Mouse (Mus musculus): Measurements from ENCODE around the gene Ecel1. TPM values are rescaled to one million over a fixed set of nuclear protein-coding genes. Genes with fewer than 3 reads are reported as not detected.

Ecel1 gene
- polyA plus RNA-seq, 1 experiment from 2014 or later, result 0.94 TPM

DNA sequence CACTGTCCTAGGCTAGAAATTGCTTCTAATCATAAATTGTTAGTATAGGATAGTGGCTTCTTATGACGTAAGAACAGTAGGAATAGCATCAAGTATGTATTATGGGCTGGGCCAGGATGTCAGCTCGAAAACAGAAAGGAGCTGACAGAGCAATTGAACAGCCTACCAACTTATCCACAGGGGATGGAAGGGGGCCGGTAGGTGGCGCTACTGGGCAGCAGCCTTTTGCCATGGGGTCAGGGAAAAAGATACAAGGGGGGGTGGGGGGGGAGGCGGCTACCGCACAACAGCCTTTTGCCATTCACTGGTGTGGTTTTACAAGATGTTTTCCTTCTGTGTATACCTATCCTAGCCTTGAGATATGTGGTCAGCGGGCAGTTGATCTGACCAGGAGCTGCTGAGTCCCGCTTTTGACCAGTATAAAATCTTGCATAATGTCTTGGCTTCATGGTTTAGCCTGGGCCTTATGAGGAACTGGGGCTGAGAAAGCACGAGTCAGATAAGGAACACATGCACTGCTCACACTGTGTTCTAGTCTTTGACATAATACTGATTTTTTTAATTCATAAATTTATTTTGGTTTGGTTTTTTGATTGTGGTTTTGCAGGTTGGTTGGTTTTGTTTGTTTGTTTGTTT lies 44.5 kb downstream of the Ecel1 start:
- no peaks in the 10 kb centered on the region for H3K9me3 ChIP-seq (ENCODE audit: low read length)
- no peak overlapping the region for H3K27ac ChIP-seq (ENCODE audit: low read length)
- ATAC-seq (ENCODE audit: low FRiP score, low TSS enrichment), result no peak
- H3K4me2 ChIP-seq (replicated peaks; ENCODE audit: low read depth, low read length), result no peak overlapping the region
- H3K36me3 ChIP-seq (ENCODE audit: insufficient read depth, low read length), result no peaks in the 10 kb centered on the region
- H3K9ac ChIP-seq (replicated peaks; ENCODE audit: low read length), result no peak overlapping the region
- H3K27me3 ChIP-seq (ENCODE audit: insufficient read depth, low read length), result no peaks in the 10 kb centered on the region
- H3K4me1 ChIP-seq (ENCODE audit: insufficient read depth, low read length), result no peaks in the 10 kb centered on the region
- no peak overlapping the region for H3K4me3 ChIP-seq (ENCODE audit: low read length)
- 41% methylated on average over 9 of the region's 9 CpGs for WGBS

DNA sequence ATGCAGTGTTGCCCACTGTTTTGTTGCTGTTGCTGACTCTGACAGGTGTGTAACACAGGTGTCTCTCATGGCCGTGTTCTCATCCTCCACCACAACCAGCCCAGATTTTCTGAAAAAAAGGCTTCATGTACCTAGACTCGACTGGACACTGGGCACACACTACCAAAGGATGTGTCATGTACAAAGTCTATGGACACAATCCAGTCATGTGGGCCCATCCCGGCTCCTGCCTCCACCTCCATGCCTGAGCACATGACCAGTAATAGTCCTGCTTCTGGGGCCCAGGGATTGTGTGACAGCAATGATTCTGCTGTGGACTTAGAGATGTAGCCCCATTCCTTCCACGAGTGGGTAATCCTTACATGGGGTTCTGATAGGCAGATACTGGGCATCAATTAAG lies 47.8 kb downstream of the Ecel1 start:
- H3K9me3 ChIP-seq (ENCODE audit: low read length), result no peaks in the 10 kb centered on the region
- H3K4me3 ChIP-seq (ENCODE audit: low read length), result no peak overlapping the region
- no peak overlapping the region for H3K9ac ChIP-seq (replicated peaks; ENCODE audit: low read length)
- no peak overlapping the region for H3K27ac ChIP-seq (ENCODE audit: low read length)
- WGBS, result 86% methylated on average over 4 of the region's 4 CpGs
- H3K36me3 ChIP-seq (ENCODE audit: insufficient read depth, low read length), result no peaks in the 10 kb centered on the region
- no peaks in the 10 kb centered on the region for H3K27me3 ChIP-seq (ENCODE audit: insufficient read depth, low read length)
- no peak overlapping the region for H3K4me2 ChIP-seq (replicated peaks; ENCODE audit: low read depth, low read length)
- no peak for ATAC-seq (ENCODE audit: low FRiP score, low TSS enrichment)
- H3K4me1 ChIP-seq (ENCODE audit: insufficient read depth, low read length), result no peaks in the 10 kb centered on the region

DNA sequence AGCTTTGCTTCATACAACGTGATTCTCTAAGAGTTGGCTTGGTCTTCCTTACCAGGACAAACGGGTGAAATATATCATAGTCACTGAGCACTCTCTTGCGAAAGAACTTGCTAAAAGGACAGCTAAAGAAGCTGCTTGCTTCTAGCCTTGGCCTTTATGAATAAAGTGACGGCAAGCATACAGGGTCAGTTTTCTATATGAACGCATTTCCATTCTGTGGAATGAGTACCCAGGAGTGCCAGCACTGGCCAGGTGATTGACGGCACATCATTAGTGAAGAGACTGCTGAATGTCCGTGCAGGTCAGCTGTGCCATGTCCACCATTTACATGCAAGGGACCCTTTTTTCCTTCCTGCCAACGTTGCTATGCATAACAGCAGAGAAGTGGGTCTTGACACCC lies 49.8 kb downstream of the Ecel1 start:
- WGBS, result 81% methylated on average over 8 of the region's 8 CpGs
- no peaks in the 10 kb centered on the region for H3K36me3 ChIP-seq (ENCODE audit: insufficient read depth, low read length)
- H3K4me1 ChIP-seq (ENCODE audit: insufficient read depth, low read length), result no peaks in the 10 kb centered on the region
- H3K9ac ChIP-seq (replicated peaks; ENCODE audit: low read length), result no peak overlapping the region
- H3K27me3 ChIP-seq (ENCODE audit: insufficient read depth, low read length), result no peaks in the 10 kb centered on the region
- no peak for ATAC-seq (ENCODE audit: low FRiP score, low TSS enrichment)
- no peak overlapping the region for H3K27ac ChIP-seq (ENCODE audit: low read length)
- H3K4me2 ChIP-seq (replicated peaks; ENCODE audit: low read depth, low read length), result no peak overlapping the region
- no peak overlapping the region for H3K4me3 ChIP-seq (ENCODE audit: low read length)
- no peaks in the 10 kb centered on the region for H3K9me3 ChIP-seq (ENCODE audit: low read length)

DNA sequence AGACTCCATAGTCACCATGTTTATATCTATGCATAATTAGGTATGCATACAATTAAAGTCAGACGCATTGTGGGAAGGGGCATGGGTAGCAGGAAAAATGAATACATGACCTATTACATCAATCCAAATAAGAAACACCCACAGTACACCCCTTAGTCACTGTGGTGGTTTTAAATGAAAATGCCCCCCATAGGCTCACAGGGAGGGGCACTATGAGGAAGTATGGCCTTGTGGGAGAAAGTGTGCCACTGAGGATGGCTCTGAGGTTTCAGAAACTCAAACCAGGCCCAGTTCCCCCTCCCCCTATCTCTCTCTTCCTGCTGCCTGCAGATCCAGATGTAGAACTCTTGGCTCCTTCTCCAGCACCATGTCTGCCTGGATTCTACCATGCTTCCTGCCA lies 52.4 kb downstream of the Ecel1 start:
- Histone ChIP-seq H3K4me1 (ENCODE audit: insufficient read depth, low read length) (no peaks in the 10 kb centered on the region), H3K9me3 (ENCODE audit: low read length) (no peaks in the 10 kb centered on the region), H3K9ac (replicated peaks; ENCODE audit: low read length) (no peak overlapping the region), H3K36me3 (ENCODE audit: insufficient read depth, low read length) (no peaks in the 10 kb centered on the region), H3K27me3 (ENCODE audit: insufficient read depth, low read length) (no peaks in the 10 kb centered on the region), H3K4me2 (replicated peaks; ENCODE audit: low read depth, low read length) (no peak overlapping the region), H3K27ac (ENCODE audit: low read length) (no peak overlapping the region), H3K4me3 (ENCODE audit: low read length) (no peak overlapping the region)
- 85% methylated on average over 1 of the region's 1 CpGs for WGBS
- no peak for ATAC-seq (ENCODE audit: low FRiP score, low TSS enrichment)

DNA sequence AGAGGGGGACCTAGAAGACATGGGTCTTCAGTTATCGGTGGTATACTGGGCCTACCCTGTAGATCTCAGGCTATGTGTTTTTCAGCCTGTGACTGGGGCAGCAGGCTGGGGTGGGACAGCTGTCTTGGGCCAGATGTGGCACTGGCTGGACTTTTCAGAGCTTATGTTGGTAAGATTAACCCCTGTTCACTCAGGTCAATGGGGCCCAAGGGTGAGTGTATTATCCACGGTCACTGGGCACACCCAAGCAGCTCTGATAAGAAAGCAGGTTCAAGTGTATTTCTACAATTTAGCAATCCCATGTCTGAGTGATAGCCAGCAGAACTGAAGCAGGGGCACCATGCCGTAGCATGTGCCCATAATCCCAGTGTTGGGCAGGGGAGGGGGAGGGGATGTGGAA lies 54.2 kb downstream of the Ecel1 start:
- H3K4me1 ChIP-seq (ENCODE audit: insufficient read depth, low read length), result no peaks in the 10 kb centered on the region
- H3K36me3 ChIP-seq (ENCODE audit: insufficient read depth, low read length), result no peaks in the 10 kb centered on the region
- WGBS, result 78% methylated on average over 3 of the region's 3 CpGs
- no peak overlapping the region for H3K4me3 ChIP-seq (ENCODE audit: low read length)
- H3K9ac ChIP-seq (replicated peaks; ENCODE audit: low read length), result no peak overlapping the region
- H3K27me3 ChIP-seq (ENCODE audit: insufficient read depth, low read length), result no peaks in the 10 kb centered on the region; the same call in 1 of the 2 replicates
- no peaks in the 10 kb centered on the region for H3K9me3 ChIP-seq (ENCODE audit: low read length)
- no peak for ATAC-seq (ENCODE audit: low FRiP score, low TSS enrichment)
- H3K4me2 ChIP-seq (replicated peaks; ENCODE audit: low read depth, low read length), result no peak overlapping the region
- no peak overlapping the region for H3K27ac ChIP-seq (ENCODE audit: low read length)

DNA sequence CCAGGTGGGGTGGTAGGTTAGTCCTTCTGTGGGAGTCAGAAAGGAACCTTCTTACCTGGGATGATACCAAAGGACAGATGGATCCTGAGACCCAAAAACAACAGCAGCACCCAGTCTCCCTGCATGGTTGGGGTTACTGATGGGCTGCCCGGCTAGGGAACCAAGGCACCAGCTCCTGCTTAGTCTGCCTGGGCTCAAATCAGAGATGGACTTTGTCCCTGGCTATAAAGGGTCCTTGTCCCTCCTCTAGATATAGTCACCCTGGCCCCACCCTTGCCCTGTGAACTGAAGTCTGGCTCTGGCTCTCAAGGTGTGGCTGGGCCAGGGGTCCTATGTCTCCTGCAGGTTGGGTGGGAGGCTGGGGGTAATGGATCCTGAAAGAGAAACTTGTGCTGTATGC lies 54.9 kb downstream of the Ecel1 start, which contains the start of gene Alpi:
TSS of gene Alpi (minus strand) at position 196 of the 400 bp plus-strand sequence.
- Histone ChIP-seq H3K36me3 (ENCODE audit: insufficient read depth, low read length) (no peaks in the 10 kb centered on the region), H3K4me2 (replicated peaks; ENCODE audit: low read depth, low read length) (no peak within 1 kb of the TSS), H3K9ac (replicated peaks; ENCODE audit: low read length) (no peak within 1 kb of the TSS), H3K4me3 (ENCODE audit: low read length) (no peak within 1 kb of the TSS), H3K9me3 (ENCODE audit: low read length) (no peaks in the 10 kb centered on the region), H3K27me3 (ENCODE audit: insufficient read depth, low read length) (no peaks in the 10 kb centered on the region; the same call in 1 of the 2 replicates), H3K4me1 (ENCODE audit: insufficient read depth, low read length) (no peaks in the 10 kb centered on the region), H3K27ac (ENCODE audit: low read length) (no peak within 1 kb of the TSS)
- WGBS, result 94% methylated on average over 1 of the region's 1 CpGs
- no peak for ATAC-seq (ENCODE audit: low FRiP score, low TSS enrichment)

DNA sequence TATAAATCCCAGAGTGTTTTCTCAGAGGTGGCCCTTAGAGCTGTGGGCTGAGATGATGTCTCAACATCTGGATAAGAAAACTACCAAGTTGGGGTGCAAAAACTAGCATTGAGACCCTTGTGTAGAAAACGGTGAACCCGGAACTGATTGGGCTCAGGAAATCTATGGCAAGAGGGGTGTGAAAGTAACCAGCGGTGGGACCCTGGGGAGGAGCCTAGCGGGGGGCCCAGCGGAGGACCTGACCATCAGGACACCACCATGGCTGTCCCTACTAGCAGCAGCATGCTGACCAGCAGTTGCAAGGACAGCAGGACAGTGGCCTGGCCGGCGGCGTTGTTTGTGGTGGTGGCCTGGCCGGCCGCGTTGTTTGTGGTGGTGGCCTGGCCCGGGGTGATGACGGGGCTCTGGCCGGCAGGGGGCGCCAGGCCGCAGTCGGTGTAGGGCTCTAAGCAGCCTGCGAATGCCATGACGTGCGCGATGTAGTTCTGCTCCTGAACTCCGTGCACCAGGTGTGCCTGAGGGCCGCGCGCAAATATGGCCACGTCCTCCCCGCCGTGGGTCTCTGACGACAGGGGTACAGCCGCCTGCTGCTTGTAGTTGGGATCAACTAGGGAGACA lies 57.9 kb downstream of the Ecel1 start:
- Histone ChIP-seq H3K9ac (replicated peaks; ENCODE audit: low read length) (0 out of 2 replicates have a peak overlapping the region, but pooled peaks have one; percentile 29), H3K27me3 (ENCODE audit: insufficient read depth, low read length) (no peaks in the 10 kb centered on the region; the same call in 1 of the 2 replicates), H3K4me1 (ENCODE audit: insufficient read depth, low read length) (no peaks in the 10 kb centered on the region), H3K27ac (ENCODE audit: low read length) (no peak overlapping the region), H3K9me3 (ENCODE audit: low read length) (no peaks in the 10 kb centered on the region), H3K4me3 (ENCODE audit: low read length) (no peak overlapping the region), H3K4me2 (replicated peaks; ENCODE audit: low read depth, low read length) (peak overlapping the region; percentile 35), H3K36me3 (ENCODE audit: insufficient read depth, low read length) (no peaks in the 10 kb centered on the region)
- ATAC-seq (ENCODE audit: low FRiP score, low TSS enrichment), result peak; percentile 91; the same call in 1 of the 2 replicates
- WGBS, result 15% methylated on average over 30 of the region's 30 CpGs

Other genes with a start within 250 kb of the Ecel1 start
- gene Alppl2, start 66.6 kb downstream of the Ecel1 start, polyA plus RNA-seq (2015; fragmentation: Nextera tagmentation; extraction: Ambion mirVana), result not detected in 2 replicates
- 0.06 TPM in 1 of 2 replicates, not detected in the other for gene Alpi, start 54.9 kb downstream of the Ecel1 start, polyA plus RNA-seq (2015; fragmentation: Nextera tagmentation; extraction: Ambion mirVana)
- gene Akp3, start 31.5 kb downstream of the Ecel1 start, polyA plus RNA-seq (2015; fragmentation: Nextera tagmentation; extraction: Ambion mirVana), result not detected in 2 replicates
- 0.08 TPM in 1 of 2 replicates, not detected in the other for gene Prss56, start 26.8 kb upstream of the Ecel1 start, polyA plus RNA-seq (2015; fragmentation: Nextera tagmentation; extraction: Ambion mirVana)
- gene Chrnd, start 34.1 kb upstream of the Ecel1 start, polyA plus RNA-seq (2015; fragmentation: Nextera tagmentation; extraction: Ambion mirVana), result 0.81 and 1.1 TPM in 2 replicates
- gene Chrng, start 48.1 kb upstream of the Ecel1 start, polyA plus RNA-seq (2015; fragmentation: Nextera tagmentation; extraction: Ambion mirVana), result 0.68 and 0.85 TPM in 2 replicates
- gene Eif4e2, start 57.4 kb upstream of the Ecel1 start, polyA plus RNA-seq (2015; fragmentation: Nextera tagmentation; extraction: Ambion mirVana), result 157 and 160 TPM in 2 replicates
- gene Efhd1, start 107.8 kb upstream of the Ecel1 start, polyA plus RNA-seq (2015; fragmentation: Nextera tagmentation; extraction: Ambion mirVana), result 7.3 and 8.5 TPM in 2 replicates
- 59.2 and 68.3 TPM in 2 replicates for gene Gigyf2, start 170.5 kb upstream of the Ecel1 start, polyA plus RNA-seq (2015; fragmentation: Nextera tagmentation; extraction: Ambion mirVana)
- gene Kcnj13, start 238.2 kb upstream of the Ecel1 start, polyA plus RNA-seq (2015; fragmentation: Nextera tagmentation; extraction: Ambion mirVana), result 0.94 and 1.2 TPM in 2 replicates